Mouse (Mus musculus) cerebellum, adult (tissue): Measurements from ENCODE around the gene Fmnl3.
"Not testable (repeated sequence)": the region's sequence is repeated elsewhere in the genome, so short reads cannot be mapped to it uniquely, and the experiment has no call there.

Experiments used
- ATAC-seq: cut with Nextera tagmentation; 2 replicates; pipeline ENCODE4 v1.9.2; 2017; ENCODE audit warnings: mild to moderate bottlenecking, moderate library complexity, mixed read lengths; ENCODE audit not compliant: insufficient number of reproducible peaks, low FRiP score, low TSS enrichment

Fmnl3 gene

DNA sequence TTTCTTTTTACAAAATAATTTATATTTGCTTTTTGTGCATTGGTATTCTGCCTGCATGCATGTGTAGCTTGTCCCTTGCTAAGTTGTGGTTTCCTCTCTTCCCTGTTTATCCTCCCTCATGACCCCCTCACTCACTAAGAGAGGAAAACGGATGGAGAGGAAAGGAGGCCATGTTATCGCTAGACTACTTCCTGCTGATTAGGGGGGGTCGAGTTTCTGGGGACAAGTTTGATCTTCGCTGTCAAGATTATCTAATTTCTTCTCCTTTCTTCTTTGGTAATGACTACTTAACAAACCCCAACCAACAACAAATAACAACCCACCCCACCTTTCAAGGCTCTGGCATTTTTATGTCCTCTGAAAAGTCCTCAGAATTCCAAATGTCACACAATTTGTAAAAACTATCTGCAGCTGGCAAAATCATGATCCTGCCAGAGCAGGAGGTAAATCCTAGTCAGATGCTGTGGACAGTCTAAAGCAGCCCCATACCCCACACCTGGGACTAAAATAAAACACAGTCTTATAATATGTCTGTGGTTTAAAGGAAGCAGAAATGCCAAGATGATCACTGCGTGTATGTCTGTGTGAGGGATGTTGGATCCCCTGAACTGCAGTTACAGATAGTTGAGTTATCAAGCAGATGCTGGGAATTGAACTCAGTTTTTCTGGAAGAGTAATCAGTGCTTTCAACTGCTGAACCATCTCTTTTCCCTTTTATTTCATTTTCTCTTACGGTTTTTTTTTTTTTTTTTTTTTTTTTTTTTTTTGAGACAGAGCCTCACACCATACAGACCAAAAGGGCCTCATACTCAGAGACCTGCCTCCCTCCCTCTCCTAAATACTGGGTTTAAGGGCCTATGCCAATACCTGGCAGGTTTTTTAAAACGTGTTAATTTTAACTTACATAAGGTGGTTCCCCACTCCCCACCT is 20.5 kb upstream of the Fmnl3 start:
- ATAC-seq: no peak

DNA sequence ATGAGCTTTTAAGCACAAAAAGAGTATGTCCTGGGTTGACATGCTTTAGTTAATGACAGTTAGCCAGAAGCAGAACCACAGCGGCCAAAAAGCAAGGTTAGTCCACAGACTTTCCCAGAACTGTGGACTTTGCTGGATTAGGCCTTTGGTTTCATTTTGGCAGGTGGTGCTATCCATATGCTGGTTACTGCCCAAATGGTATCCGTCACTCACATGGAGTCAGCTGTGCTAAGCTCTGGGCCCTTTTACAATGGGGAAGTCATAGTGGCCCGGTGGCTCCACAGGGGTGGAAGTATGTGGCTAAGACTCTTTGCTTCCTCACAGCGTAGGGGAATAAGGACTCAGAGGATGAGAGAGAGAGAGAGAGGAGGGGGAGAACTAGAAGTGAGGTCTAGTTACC is 17.7 kb upstream of the Fmnl3 start:
- no peak for ATAC-seq

DNA sequence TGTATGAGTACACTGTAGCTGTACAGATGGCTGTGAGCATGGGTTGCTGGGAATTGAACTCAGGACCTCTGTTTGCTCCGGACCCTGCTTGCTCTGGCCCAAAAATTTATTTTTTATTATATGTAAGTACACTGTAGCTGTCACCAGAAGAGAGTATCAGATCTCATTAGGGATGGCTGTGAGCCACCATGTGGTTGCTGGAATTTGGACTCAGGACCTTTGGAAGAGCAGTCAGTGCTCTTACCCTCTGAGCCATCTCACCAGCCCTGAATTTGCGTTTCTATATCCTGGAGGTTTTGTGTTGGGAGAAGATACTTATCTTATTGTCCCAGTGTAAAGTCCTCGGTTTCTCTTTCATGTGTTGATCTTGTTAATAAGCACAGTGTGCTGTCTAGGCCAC is 16.5 kb upstream of the Fmnl3 start:
- ATAC-seq: no peak

DNA sequence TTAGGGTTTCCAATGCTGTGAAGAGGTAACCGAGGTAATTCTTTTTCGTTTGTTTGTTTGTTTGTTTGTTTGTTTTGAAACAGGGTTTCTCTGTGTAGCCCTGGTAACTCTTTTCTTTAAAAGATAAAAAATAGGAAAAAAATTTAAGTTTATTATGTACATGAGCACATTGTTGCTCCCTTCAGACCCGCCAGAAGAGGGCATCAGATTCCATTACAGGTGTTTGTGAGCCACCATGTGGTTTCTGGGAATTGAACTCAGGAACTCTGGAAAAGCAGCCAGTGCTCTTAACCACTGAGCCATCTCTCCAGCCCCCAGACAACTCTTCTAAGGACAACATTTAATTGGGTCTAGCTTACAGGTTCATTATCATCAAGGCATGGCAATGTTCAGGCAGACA is 15.8 kb upstream of the Fmnl3 start:
- ATAC-seq: not testable (repeated sequence)

DNA sequence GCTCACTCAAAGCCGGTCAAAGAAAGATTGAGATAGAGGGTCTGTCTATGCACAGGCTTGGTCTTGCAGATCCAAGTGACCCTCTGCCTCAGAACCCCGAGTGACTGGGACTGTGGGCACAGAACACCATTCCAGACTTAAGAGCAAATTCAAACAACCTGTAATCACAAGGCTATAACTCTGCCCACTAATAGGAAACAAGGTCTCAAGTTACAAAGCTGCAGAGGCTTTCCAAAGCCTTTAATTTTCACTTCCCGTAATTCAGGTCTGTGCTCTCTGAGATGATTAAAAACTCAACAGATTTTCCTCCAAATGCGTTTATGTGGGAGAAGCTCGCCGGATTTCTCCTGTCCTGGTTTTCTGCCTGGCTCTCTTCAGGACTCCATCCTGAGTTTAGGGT is 13.8 kb upstream of the Fmnl3 start:
- no peak for ATAC-seq

DNA sequence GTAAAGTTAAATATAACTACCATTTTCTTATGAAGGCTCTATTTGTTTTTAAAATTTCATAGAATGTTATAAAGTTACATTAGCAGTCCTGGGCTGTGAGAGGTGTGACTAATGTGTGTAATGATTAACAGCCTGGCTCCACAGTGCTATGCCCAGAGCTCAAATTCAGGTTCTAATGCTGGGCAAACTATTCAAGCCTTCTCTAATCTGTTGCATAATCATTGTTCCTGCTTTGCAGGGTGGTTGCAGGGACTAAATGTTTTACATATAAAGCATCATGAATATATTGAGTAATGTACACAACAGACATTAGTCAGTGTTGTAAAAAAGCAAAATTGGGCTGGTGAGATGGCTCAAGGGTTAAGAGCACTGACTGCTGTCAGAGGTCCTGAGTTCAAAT is 12.6 kb upstream of the Fmnl3 start:
- no peak for ATAC-seq

DNA sequence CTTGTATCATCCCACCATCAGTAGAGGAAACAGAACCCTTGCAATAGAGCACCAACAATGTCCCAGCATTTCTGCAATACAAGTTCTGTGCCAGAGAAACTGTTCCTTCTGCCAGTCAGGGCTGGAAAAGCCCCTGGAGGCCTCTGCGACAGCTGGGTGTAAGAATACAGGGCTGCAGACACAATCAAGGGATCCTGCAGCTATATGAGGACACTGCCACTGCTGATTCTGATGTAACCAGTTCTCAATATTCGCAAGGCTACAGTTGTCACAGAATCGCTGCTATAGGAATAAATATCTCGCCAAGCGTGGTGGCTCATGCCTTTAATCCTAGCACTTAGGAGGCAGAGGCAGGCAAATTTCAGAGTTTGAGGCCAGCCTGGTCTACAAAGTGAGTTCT is 6.0 kb upstream of the Fmnl3 start:
- ATAC-seq: no peak

DNA sequence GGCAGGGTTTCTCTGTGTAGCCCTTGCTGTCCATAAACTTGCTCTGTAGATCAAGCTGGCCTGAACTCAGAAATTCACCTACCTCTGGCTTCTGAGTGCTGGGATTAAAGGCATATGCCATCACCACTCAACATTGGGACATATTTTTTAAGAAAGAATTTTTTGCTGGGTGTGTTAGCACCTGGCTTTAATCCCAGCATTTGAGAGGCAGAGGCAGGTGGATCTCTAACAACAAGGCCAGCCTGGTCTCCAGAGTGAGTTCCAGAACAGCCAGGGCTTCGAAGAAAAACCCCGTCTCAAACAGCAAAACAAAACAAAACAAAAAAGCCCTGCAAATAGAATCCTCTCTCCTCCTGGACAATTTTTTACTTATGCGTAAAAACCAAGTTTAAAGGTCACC is 5.3 kb upstream of the Fmnl3 start:
- no peak for ATAC-seq

DNA sequence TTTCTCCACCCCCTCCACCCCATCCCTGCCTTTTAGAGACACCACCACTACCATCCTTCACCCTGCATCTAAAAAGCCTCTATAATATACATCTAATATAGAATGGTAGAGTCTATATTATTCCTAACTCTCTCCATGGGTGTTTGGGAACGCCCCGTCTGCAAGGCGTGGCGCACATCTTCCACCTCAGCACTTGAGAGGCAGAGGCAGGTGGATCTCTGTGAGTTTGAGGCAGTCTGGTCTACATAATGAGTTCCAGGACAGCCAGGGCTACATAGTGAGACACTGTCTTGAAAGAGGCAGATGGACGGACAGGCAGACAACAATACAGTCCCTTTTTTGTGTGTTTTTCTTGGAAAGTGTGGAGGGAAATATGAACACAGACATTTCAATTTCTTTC is 4.8 kb upstream of the Fmnl3 start:
- ATAC-seq: no peak

DNA sequence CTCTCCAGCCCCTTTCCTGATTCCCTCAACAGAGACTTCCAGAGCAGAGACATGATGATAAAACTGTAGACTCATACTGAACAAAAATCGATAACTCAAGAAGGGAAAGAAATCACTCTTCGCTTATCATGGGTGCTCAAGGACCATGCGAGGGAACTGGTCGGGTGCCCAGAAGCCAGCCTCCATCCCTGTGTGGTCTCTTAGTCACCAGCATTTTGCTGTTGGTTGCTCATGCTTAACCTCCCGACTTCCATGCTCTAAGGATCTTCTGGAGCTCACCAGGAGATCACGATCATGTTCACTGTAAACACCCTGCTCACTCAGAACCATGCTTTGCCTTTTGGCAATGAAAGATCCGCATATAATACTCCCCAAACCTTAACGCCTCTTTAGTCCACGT is 2.5 kb upstream of the Fmnl3 start:
- ATAC-seq: no peak

DNA sequence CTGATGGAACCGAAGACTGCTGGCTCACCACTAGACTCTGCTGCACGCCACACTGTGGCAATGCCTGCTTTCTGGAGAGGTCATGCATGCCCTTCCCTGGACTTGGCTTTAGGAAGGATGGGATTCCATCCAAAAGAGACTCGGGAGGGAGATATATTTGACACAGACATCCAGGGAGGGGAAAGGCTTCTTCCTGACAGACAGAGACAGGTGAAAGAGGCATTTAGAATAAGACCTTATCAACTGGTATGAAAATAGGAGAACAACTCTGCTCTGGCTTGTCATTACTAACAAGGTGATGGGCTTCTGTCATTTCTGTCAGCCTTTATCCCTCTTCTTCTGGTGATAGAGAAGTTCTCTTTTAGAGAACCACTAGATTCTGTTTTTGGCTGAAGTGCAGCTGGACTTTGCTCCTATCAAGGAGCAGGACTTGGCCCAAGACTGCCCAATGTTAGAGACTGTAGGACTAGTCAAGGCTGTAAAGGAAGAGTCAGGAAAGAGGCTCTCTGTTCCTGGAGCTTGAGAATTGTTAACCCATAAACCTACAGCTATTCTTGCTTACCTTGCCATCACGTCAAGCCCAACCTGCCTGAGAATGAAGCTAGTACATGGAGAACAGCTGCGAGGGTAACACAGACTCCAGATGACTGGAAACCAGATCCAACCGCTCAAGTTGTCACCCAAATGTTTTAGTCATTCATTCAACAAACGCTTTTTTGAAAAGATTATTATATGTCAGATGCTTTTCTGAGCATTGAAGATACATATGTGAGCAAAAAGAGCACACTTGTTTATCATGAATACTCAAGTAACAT is 1.5 kb upstream of the Fmnl3 start:
- no peak for ATAC-seq

DNA sequence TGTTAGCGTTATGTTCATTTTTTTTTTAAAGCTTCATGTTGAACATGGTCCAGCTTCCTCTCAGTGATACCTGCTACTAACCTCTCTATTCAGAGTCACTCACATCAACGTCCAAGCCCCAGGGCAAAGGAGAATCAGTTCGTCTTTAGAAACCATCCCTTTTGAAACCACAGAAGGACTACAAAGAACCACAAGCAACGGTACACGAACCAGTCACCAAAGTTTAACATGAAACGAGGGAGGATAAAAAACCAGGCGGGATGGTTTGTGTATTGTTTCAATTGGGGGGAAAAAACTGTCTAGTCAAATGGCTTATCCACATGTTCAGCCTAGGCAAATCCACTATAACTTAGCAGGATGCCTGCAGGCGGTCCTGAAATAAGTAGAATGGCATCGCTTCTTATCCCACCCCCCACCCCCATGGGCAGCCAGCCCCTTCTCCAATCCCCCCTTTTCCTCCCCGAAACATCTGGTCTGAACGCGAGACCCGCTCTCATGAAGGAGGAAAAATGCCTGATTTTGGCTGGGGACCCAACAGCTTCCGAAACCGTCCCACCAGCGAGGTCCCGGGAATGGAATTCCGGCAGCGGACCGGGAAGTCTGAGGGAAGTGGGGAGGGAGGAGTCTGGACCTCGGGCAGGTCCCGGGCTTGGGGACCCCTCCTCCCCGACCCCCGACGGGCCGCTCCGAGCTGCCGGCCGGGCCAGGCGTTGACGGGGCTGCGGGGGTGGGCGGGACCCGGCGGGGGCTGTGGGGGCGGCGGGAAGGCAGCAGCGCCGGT is 701 bp downstream of the Fmnl3 start:
- no peak for ATAC-seq

DNA sequence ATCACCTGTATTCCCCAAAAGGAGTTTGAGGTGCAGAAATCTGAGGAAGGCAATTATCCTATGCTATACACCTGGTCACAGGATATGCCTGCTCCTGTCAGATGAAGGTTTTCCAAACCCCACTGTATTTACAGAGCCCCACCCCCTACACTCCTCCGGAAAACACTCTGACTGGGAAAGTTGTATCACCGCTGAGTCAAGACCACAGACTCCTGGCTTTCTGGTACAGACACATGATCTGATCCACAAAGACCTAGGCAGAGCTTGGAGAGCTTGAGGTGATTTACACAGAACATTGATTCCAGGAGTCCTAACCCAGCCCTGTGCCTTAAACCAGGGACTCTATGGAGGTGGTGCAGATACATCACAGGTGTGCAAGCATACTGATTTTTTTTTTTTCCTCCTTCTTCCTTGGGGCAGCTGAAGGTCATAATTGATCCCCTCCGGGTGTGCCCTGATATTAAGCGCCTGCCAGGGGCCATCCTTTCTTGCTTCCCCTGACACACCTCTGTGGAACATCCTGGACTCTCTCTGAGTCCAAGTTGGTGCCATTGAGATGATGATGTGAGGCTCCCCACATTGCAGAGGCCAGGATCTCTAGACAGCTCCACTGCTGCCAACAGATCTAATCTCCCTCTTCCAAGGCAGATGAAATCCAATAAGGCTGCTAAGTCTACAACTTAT is 1.6 kb downstream of the Fmnl3 start:
- no peak for ATAC-seq

DNA sequence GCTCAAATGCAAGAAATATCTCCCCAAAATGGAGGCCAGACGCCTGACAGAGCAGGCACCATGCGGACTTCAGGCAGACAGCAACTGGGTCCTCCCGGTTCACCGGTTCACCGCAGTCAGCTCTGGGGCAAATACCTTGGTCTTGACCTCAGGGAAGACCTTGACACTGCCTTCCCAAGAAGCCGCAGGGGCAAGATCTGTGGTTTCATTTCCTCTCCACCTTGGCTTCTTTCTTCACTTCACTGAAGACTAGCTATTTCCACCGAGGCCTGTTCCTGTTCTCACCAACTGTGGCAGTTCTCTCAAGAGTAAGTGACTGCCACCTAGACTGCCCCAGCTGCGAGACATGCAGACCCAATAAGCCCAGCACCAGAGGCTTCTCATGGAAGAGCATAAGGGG is 5.4 kb downstream of the Fmnl3 start:
- ATAC-seq: no peak

DNA sequence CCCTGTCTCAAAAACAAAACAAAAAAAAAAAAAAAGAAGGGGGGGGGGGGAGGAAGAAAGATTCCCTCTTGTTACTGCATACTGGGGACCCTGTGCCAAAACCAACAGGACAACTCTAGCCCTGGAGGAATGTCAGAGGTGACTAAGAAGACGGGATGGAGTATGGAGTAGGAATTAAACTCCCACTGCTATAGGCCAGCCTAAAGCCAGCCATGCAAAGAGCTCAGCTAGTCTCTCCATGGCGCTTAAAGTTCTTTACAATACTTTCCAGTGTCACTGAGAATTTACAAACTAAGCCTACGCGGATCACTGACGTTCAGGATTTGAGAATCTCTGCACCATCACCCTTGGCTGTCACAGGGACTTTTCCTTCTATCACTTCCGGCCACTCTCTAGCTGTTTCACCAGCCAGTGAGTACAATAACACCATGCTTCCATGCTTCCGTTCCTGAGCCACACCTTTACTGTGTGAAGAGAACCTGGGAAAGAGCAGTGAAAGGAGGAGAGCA is 6.2 kb downstream of the Fmnl3 start:
- no peak for ATAC-seq

DNA sequence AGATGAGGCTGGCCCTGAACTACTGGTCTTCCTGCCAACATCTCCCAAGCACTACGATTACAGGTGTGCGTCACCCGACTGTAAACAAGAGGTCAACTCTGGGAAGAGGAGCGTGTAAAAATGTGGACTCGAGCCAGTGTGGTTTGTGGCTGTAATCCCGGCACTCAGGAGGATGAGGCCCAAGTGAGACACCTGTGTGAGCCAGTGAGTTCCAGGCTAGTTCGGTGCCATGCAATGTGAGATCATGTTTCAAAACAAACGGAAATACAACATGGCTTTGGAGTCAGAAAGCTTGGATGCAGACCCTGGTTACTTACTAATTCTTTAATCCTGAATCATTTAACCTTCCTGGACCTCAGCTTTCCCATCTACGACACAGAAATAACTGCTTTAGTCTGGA is 11.3 kb downstream of the Fmnl3 start:
- ATAC-seq: no peak

DNA sequence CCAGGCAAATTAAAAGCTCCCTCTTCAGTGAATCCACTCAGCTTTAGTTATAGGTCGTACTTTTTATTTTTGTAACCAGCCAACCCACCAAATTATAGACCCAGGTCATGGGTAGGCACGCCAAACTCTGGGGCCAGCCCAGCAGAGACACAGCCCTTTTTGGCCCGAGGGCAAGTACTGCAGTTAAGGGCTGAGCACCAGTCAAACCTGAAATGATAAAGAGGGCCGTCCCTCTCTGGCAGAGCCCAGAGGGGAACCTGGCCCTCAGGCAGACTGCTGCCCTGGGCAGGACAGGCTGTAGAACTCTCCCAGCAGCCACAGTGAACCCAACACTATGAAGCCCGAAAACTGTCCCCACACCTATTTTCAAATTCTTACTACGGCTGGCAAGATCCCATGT is 13.8 kb downstream of the Fmnl3 start:
- ATAC-seq: no peak

DNA sequence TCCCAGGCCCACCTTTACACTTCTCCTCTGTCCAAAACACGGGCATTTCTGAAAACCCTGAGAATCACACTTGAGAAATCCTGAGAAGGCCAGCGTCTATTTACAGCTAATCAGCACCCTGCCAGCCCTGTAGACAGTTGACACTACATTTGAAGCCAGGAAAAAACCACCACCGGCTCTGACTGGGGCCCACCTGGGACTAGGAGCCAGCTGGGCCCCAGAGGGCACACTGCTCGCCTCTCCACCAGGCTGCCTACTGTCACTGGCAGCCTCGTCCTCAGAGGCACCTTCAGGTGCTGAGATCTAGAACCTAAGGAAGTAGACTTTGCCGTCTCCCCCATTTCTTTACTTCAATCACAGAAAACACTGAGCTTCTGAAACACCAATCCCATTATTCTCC is 14.6 kb downstream of the Fmnl3 start:
- ATAC-seq: no peak

DNA sequence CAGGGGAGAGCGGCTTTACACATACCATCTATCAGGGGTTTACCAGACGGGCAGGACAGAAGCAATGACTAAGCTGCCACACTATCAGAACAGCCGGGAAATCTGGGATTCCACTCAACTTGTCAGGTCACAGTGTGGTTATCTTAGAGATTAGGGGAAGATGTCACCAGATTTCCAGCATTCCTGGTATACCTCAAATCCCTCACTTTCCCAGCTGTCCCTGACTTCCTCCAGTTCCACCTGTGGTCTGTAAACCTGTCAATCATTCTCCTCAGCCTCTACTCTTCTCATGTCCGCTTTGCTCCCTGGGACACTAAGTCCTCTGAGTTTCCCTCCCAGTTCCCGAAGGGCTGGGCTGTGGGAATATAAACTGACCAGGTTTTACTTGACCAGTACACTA is 18.0 kb downstream of the Fmnl3 start:
- ATAC-seq: no peak

DNA sequence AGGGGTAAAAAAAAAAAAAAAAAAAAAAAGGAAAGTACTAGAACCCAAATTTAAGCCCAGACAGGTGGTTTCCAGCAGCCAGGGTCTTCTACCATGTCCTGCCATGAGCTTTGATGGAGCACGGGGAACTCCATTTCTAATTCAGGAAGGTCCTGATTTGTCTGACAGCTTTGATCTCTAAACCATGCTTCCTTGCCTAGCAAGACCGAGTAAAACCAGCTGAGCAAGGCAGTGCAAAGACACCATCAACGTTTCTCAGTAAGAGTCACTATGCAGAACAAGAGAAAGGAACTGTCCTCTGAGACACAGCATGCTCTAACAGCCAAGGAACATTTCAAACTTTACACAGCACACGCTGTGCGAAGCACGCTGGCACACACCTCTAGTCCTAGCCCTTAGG is 18.7 kb downstream of the Fmnl3 start:
- ATAC-seq: no peak
